Mouse (Mus musculus) embryonic facial prominence, embryonic 12.5 days (tissue): ENCODE data around the gene Dusp8. TPM values are rescaled to one million over a fixed set of nuclear protein-coding genes. Genes with fewer than 3 reads are reported as not detected.

ENCODE experiments used
- ATAC-seq: fragments of 200-750 bp; cut with Nextera tagmentation; 2 replicates; pipeline ENCODE4 v1.8.0; 2017; ENCODE audit not compliant: insufficient number of reproducible peaks, insufficient read depth, low FRiP score, low TSS enrichment
- H3K27ac ChIP-seq: fragments of 300-500 bp; sonication (generic); 2 replicates; pipeline ENCODE4 v1.5.1; 2016; ENCODE audit warnings: mild to moderate bottlenecking
- H3K27me3 ChIP-seq: fragments of 300-500 bp; sonication (generic); 2 replicates; pipeline ENCODE4 v1.6.1; 2016; ENCODE audit warnings: mild to moderate bottlenecking, moderate library complexity
- H3K36me3 ChIP-seq: fragments of 300-500 bp; sonication (generic); 2 replicates; pipeline ENCODE4 v1.6.1; 2016; ENCODE audit warnings: mild to moderate bottlenecking
- H3K4me1 ChIP-seq: fragments of 300-500 bp; sonication (generic); 2 replicates; pipeline ENCODE4 v1.6.1; 2016
- H3K4me2 ChIP-seq: fragments of 300-500 bp; sonication (generic); replicated peaks from 2 replicates; pipeline ENCODE4 v1.6.1; 2016; ENCODE audit warnings: mild to moderate bottlenecking, moderate library complexity
- H3K4me3 ChIP-seq: fragments of 300-500 bp; sonication (generic); 2 replicates; pipeline ENCODE4 v1.5.1; 2016; ENCODE audit warnings: mild to moderate bottlenecking
- H3K9ac ChIP-seq: fragments of 300-500 bp; sonication (generic); 2 replicates; pipeline ENCODE4 v1.6.1; 2016; ENCODE audit warnings: mild to moderate bottlenecking, moderate library complexity
- H3K9me3 ChIP-seq: fragments of 300-500 bp; sonication (generic); 2 replicates; pipeline ENCODE4 v1.6.1; 2016; ENCODE audit warnings: mild to moderate bottlenecking, moderate library complexity
- WGBS: fragments of 180-500 bp; shearing (Covaris S2); methylation state at CpG from one replicate; pipeline ENCODE4 v1.1.7; 2016; 5-methylcytosine and 5-hydroxymethylcytosine counted together
- polyA plus RNA-seq: library from polyadenylated mRNA; unstranded; fragments of >200 nt; fragmentation: Nextera tagmentation; extraction: Ambion mirVana; gene quantifications from 2 replicates; pipeline ENCODE4 v1.2.1, GENCODE M21; 2016

Dusp8 gene
- polyA plus RNA-seq, 1 experiment from 2014 or later: 4.9 TPM

GRCm38 (mm10) chr7:142068429-142068828 lies 27.2 kb downstream of the Dusp8 start:
- ATAC-seq: no peak

GRCm38 (mm10) chr7:142060931-142061565 lies 34.6 kb downstream of the Dusp8 start, which contains the start of gene Mob2:
TSS of gene Mob2 (minus strand) at chr7:142061065.
- H3K36me3 ChIP-seq: peaks cover 6% of the 10 kb centered on the region; the same call in 1 of the 2 replicates
- WGBS: under 1% methylated on average over 49 of the region's 49 CpGs
- peak within 1 kb of the TSS; percentile 81 for H3K27ac ChIP-seq
- peak; percentile 90 for ATAC-seq
- peak within 1 kb of the TSS; percentile 77 for H3K4me3 ChIP-seq
- H3K4me1 ChIP-seq: peaks cover 18% of the 10 kb centered on the region
- peak within 1 kb of the TSS; percentile 93 for H3K4me2 ChIP-seq
- no peaks in the 10 kb centered on the region for H3K27me3 ChIP-seq
- H3K9ac ChIP-seq: peak within 1 kb of the TSS; percentile 89
- no peaks in the 10 kb centered on the region for H3K9me3 ChIP-seq

More at GRCm38 (mm10) chr7:142068429-142068828, 27.2 kb downstream of the Dusp8 start:
- no peak overlapping the region for H3K27ac ChIP-seq
- H3K4me2 ChIP-seq: no peak overlapping the region
- H3K9me3 ChIP-seq: no peaks in the 10 kb centered on the region
- no peaks in the 10 kb centered on the region for H3K36me3 ChIP-seq
- H3K9ac ChIP-seq: no peak overlapping the region
- H3K4me1 ChIP-seq: no peaks in the 10 kb centered on the region
- no peak overlapping the region for H3K4me3 ChIP-seq
- 0 out of 2 replicates have a peak, but pooled peaks cover 4% of the 10 kb centered on the region for H3K27me3 ChIP-seq
- whole genome bisulfite sequencing: 65% methylated on average over 4 of the region's 4 CpGs

- Histone ChIP-seq H3K27me3 (no peaks in the 10 kb centered on the region), H3K9ac (peak overlapping the region; percentile 89), H3K4me1 (peaks cover 18% of the 10 kb centered on the region), H3K4me2 (peak overlapping the region; percentile 93), H3K27ac (peak overlapping the region; percentile 81; the same call in 1 of the 2 replicates), H3K36me3 (peaks cover 9% of the 10 kb centered on the region), H3K9me3 (no peaks in the 10 kb centered on the region), H3K4me3 (peak overlapping the region; percentile 77)
- 1% methylated on average over 66 of the region's 66 CpGs for WGBS
- ATAC-seq: no peak
These were observed 35.3 kb downstream of the Dusp8 start for GRCm38 (mm10) chr7:142060185-142060930.

- Histone ChIP-seq H3K9me3 (no peaks in the 10 kb centered on the region), H3K27ac (no peak overlapping the region), H3K27me3 (no peaks in the 10 kb centered on the region), H3K36me3 (peaks cover 12% of the 10 kb centered on the region), H3K4me2 (no peak overlapping the region), H3K9ac (no peak overlapping the region), H3K4me1 (peaks cover 18% of the 10 kb centered on the region), H3K4me3 (no peak overlapping the region)
- ATAC-seq: no peak
- WGBS: 72% methylated on average over 2 of the region's 2 CpGs
These were observed 36.6 kb downstream of the Dusp8 start for GRCm38 (mm10) chr7:142059024-142059423.

GRCm38 (mm10) chr7:142057121-142057520 lies 38.5 kb downstream of the Dusp8 start:
- ATAC-seq: no peak
- no peaks in the 10 kb centered on the region for H3K27me3 ChIP-seq
- no peaks in the 10 kb centered on the region for H3K9me3 ChIP-seq
- no peak overlapping the region for H3K9ac ChIP-seq
- no peak overlapping the region for H3K4me3 ChIP-seq
- H3K36me3 ChIP-seq: peaks cover 12% of the 10 kb centered on the region
- no peak overlapping the region for H3K4me2 ChIP-seq
- peaks cover 18% of the 10 kb centered on the region for H3K4me1 ChIP-seq
- WGBS: 90% methylated on average over 1 of the region's 1 CpGs
- H3K27ac ChIP-seq: no peak overlapping the region

GRCm38 (mm10) chr7:142056601-142057061 lies 39.0 kb downstream of the Dusp8 start:
- Histone ChIP-seq H3K9me3 (no peaks in the 10 kb centered on the region), H3K4me1 (peaks cover 18% of the 10 kb centered on the region), H3K9ac (no peak overlapping the region), H3K27ac (no peak overlapping the region), H3K36me3 (peaks cover 13% of the 10 kb centered on the region), H3K4me3 (no peak overlapping the region), H3K4me2 (no peak overlapping the region), H3K27me3 (no peaks in the 10 kb centered on the region)
- no peak for ATAC-seq
- WGBS: 85% methylated on average over 1 of the region's 1 CpGs

- Histone ChIP-seq H3K9me3 (no peaks in the 10 kb centered on the region), H3K27me3 (no peaks in the 10 kb centered on the region), H3K36me3 (peaks cover 15% of the 10 kb centered on the region), H3K4me3 (no peak overlapping the region), H3K4me2 (no peak overlapping the region), H3K4me1 (peaks cover 14% of the 10 kb centered on the region), H3K9ac (no peak overlapping the region), H3K27ac (no peak overlapping the region)
- no peak for ATAC-seq
- 86% methylated on average over 3 of the region's 3 CpGs for WGBS
These were observed 40.2 kb downstream of the Dusp8 start for GRCm38 (mm10) chr7:142055431-142055830.

- H3K9me3 ChIP-seq: no peaks in the 10 kb centered on the region
- H3K27ac ChIP-seq: no peak overlapping the region
- no peaks in the 10 kb centered on the region for H3K27me3 ChIP-seq
- no peaks in the 10 kb centered on the region for H3K4me1 ChIP-seq
- no peak for ATAC-seq
- H3K36me3 ChIP-seq: peaks cover 8% of the 10 kb centered on the region
- no peak overlapping the region for H3K4me3 ChIP-seq
- H3K4me2 ChIP-seq: no peak overlapping the region
- no peak overlapping the region for H3K9ac ChIP-seq
These were observed 45.1 kb downstream of the Dusp8 start for GRCm38 (mm10) chr7:142050536-142050935.

GRCm38 (mm10) chr7:142045932-142046331 lies 49.7 kb downstream of the Dusp8 start:
- 93% methylated on average over 1 of the region's 1 CpGs for WGBS
- no peaks in the 10 kb centered on the region for H3K36me3 ChIP-seq
- H3K4me1 ChIP-seq: no peaks in the 10 kb centered on the region
- no peak overlapping the region for H3K4me3 ChIP-seq
- no peaks in the 10 kb centered on the region for H3K27me3 ChIP-seq
- H3K9me3 ChIP-seq: no peaks in the 10 kb centered on the region
- no peak overlapping the region for H3K27ac ChIP-seq
- H3K9ac ChIP-seq: no peak overlapping the region
- H3K4me2 ChIP-seq: no peak overlapping the region
- ATAC-seq: no peak

GRCm38 (mm10) chr7:142045344-142045743 lies 50.3 kb downstream of the Dusp8 start:
- Histone ChIP-seq H3K9ac (no peak overlapping the region), H3K36me3 (no peaks in the 10 kb centered on the region), H3K4me1 (no peaks in the 10 kb centered on the region), H3K4me3 (no peak overlapping the region), H3K9me3 (no peaks in the 10 kb centered on the region), H3K27me3 (no peaks in the 10 kb centered on the region), H3K27ac (no peak overlapping the region), H3K4me2 (no peak overlapping the region)
- ATAC-seq: no peak
- 73% methylated on average over 2 of the region's 2 CpGs for WGBS

- Histone ChIP-seq H3K4me2 (no peak overlapping the region), H3K9ac (no peak overlapping the region), H3K4me3 (no peak overlapping the region), H3K27ac (no peak overlapping the region), H3K27me3 (no peaks in the 10 kb centered on the region), H3K36me3 (no peaks in the 10 kb centered on the region), H3K9me3 (no peaks in the 10 kb centered on the region), H3K4me1 (no peaks in the 10 kb centered on the region)
- ATAC-seq: no peak
- WGBS: 92% methylated on average over 3 of the region's 3 CpGs
These were observed 54.9 kb downstream of the Dusp8 start for GRCm38 (mm10) chr7:142040756-142041155.
